Mouse (Mus musculus): ENCODE results near the gene Adam30. TPM values are rescaled to one million over a fixed set of nuclear protein-coding genes. Genes with fewer than 3 reads are reported as not detected.

Adam30 gene
- polyA plus RNA-seq, 1 experiment from 2014 or later: not detected

GRCm38 (mm10) chr3:98147706-98148105 lies 12.7 kb upstream of the Adam30 start:
- Histone ChIP-seq H3K36me3 (peaks cover 57% of the 10 kb centered on the region), H3K4me2 (replicated peaks) (no peak overlapping the region), H3K4me3 (replicated peaks) (no peak overlapping the region), H3K9ac (replicated peaks) (no peak overlapping the region), H3K4me1 (replicated peaks) (no peaks in the 10 kb centered on the region), H3K27ac (no peak overlapping the region), H3K9me3 (no peaks in the 10 kb centered on the region), H3K27me3 (no peaks in the 10 kb centered on the region)
- 91% methylated on average over 14 of the region's 14 CpGs for WGBS
- ATAC-seq: no peak

- ATAC-seq: no peak
- H3K4me1 ChIP-seq (replicated peaks): no peaks in the 10 kb centered on the region
- H3K27ac ChIP-seq: no peak overlapping the region
- WGBS: 95% methylated on average over 11 of the region's 11 CpGs
- H3K4me3 ChIP-seq (replicated peaks): no peak overlapping the region
- H3K36me3 ChIP-seq: peaks cover 42% of the 10 kb centered on the region
- no peaks in the 10 kb centered on the region for H3K27me3 ChIP-seq
- no peak overlapping the region for H3K9ac ChIP-seq (replicated peaks)
- H3K9me3 ChIP-seq: no peaks in the 10 kb centered on the region
- H3K4me2 ChIP-seq (replicated peaks): no peak overlapping the region
These were observed 10.5 kb upstream of the Adam30 start for GRCm38 (mm10) chr3:98149881-98150280.

DNA sequence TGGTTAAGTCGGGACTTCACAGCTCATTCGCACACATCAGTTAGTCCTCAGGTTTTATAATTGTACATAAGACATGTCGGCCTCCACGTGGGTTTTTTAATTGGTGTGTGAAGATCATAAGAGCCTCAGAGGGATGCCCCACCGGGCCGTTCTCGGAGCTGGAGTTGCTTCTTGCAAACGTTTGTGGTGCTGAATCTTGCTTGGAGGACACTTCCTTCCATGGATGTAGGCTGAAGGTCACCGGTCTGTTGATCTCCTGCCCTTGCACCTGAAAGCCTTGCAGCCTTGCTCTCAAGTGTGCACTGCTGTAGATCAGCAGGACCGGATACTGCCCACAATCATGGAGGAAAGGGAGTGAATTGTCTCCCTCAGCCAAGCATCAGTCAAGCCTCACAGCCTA lies 9.4 kb upstream of the Adam30 start:
- H3K27ac ChIP-seq: no peak overlapping the region
- no peak for ATAC-seq
- WGBS: 93% methylated on average over 10 of the region's 10 CpGs

GRCm38 (mm10) chr3:98153460-98153859 lies 7.0 kb upstream of the Adam30 start:
- no peaks in the 10 kb centered on the region for H3K27me3 ChIP-seq
- H3K9ac ChIP-seq (replicated peaks): no peak overlapping the region

More for the DNA sequence above, 9.4 kb upstream of the Adam30 start:
- peaks cover 30% of the 10 kb centered on the region for H3K36me3 ChIP-seq
- no peak overlapping the region for H3K4me3 ChIP-seq (replicated peaks)
- no peaks in the 10 kb centered on the region for H3K9me3 ChIP-seq
- no peak overlapping the region for H3K4me2 ChIP-seq (replicated peaks)
- no peak overlapping the region for H3K9ac ChIP-seq (replicated peaks)
- H3K27me3 ChIP-seq: no peaks in the 10 kb centered on the region
- no peaks in the 10 kb centered on the region for H3K4me1 ChIP-seq (replicated peaks)

DNA sequence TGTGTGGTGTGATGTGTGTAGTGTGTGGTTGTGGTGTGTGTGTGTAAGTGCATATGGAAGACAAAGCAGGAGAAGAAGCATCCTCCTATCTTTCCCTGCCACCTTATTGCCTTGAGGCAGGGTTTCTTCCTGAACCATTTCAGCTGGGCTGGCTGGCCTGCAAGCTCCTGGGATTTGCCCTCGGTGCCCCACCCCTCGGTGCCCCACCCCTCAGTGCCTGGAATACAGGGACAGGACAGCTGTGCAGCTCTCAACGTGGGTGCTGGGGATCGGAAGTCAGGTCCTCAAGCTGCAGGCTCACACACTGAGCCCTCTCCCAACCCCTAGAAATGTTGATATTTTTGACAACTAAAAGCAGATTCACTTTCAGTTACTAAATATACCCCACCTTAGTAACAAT lies 4.3 kb upstream of the Adam30 start:
- ATAC-seq: no peak
- H3K4me3 ChIP-seq (replicated peaks): no peak overlapping the region
- no peaks in the 10 kb centered on the region for H3K9me3 ChIP-seq
- H3K9ac ChIP-seq (replicated peaks): no peak overlapping the region
- H3K27me3 ChIP-seq: no peaks in the 10 kb centered on the region
- no peak overlapping the region for H3K27ac ChIP-seq
- 0 out of 2 replicates have a peak, but pooled peaks cover 3% of the 10 kb centered on the region for H3K4me1 ChIP-seq (replicated peaks)
- no peaks in the 10 kb centered on the region for H3K36me3 ChIP-seq
- WGBS: 50% methylated on average over 4 of the region's 4 CpGs
- H3K4me2 ChIP-seq (replicated peaks): no peak overlapping the region

More at GRCm38 (mm10) chr3:98153460-98153859, 7.0 kb upstream of the Adam30 start:
- Histone ChIP-seq H3K4me1 (replicated peaks) (no peaks in the 10 kb centered on the region), H3K4me2 (replicated peaks) (no peak overlapping the region), H3K36me3 (peaks cover 7% of the 10 kb centered on the region), H3K4me3 (replicated peaks) (no peak overlapping the region), H3K9me3 (no peaks in the 10 kb centered on the region), H3K27ac (no peak overlapping the region)
- no peak for ATAC-seq

DNA sequence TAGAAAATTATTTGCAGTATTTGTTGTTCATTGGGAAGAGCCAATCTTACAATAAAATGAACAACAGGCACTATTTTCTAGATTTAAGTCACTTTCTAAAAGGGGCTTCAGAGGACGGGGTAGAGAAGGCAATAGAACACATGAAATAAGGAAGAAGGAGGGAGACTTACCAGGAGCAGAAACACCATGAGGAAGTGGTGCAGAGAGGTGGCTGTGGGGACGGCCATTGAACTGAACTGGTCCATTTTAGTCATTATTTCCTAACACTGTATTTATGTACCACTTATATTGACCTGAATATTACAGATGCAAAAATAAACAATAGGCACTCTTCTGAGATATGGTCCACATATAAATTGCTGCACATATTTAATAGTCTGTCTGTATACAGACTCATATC lies 3.4 kb upstream of the Adam30 start:
- Histone ChIP-seq H3K9ac (replicated peaks) (no peak overlapping the region), H3K4me2 (replicated peaks) (no peak overlapping the region), H3K36me3 (no peaks in the 10 kb centered on the region), H3K4me3 (replicated peaks) (no peak overlapping the region), H3K9me3 (no peaks in the 10 kb centered on the region), H3K27ac (no peak overlapping the region), H3K27me3 (no peaks in the 10 kb centered on the region), H3K4me1 (replicated peaks) (0 out of 2 replicates have a peak, but pooled peaks cover 3% of the 10 kb centered on the region)
- ATAC-seq: no peak
- 82% methylated on average over 2 of the region's 2 CpGs for WGBS

- no peaks in the 10 kb centered on the region for H3K9me3 ChIP-seq
- H3K4me3 ChIP-seq (replicated peaks): no peak overlapping the region
- no peak for ATAC-seq
- 55% methylated on average over 2 of the region's 2 CpGs for WGBS
- H3K27ac ChIP-seq: no peak overlapping the region
- H3K4me1 ChIP-seq (replicated peaks): 0 out of 2 replicates have a peak, but pooled peaks cover 3% of the 10 kb centered on the region
- H3K27me3 ChIP-seq: no peaks in the 10 kb centered on the region
- H3K4me2 ChIP-seq (replicated peaks): no peak overlapping the region
- no peaks in the 10 kb centered on the region for H3K36me3 ChIP-seq
- no peak overlapping the region for H3K9ac ChIP-seq (replicated peaks)
These were observed 2.8 kb upstream of the Adam30 start for GRCm38 (mm10) chr3:98157585-98157984.

DNA sequence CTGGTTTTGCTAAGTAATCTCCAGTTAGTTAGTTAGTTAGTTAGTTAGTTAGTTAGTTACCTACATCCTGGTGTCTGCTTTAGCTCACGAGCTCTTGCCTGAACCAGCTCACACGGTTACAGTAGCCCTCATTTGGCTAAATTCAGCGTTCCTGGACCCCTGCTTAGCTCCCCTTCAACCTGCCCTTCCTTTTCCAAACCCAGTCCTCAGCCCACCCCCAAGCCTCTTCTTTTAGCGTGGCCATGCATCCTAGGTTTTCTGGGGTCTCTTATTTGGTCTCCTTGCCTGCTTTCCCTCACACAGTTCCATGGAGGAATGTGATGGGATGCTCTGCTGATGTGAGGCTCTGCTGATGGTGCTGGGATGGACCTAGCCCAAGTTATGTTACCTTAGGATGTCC lies 1.8 kb upstream of the Adam30 start:
- no peaks in the 10 kb centered on the region for H3K9me3 ChIP-seq
- H3K36me3 ChIP-seq: no peaks in the 10 kb centered on the region
- ATAC-seq: no peak
- H3K9ac ChIP-seq (replicated peaks): no peak overlapping the region
- 0 out of 2 replicates have a peak, but pooled peaks cover 3% of the 10 kb centered on the region for H3K4me1 ChIP-seq (replicated peaks)
- H3K27ac ChIP-seq: no peak overlapping the region
- H3K27me3 ChIP-seq: no peaks in the 10 kb centered on the region
- no peak overlapping the region for H3K4me3 ChIP-seq (replicated peaks)
- no peak overlapping the region for H3K4me2 ChIP-seq (replicated peaks)
- 80% methylated on average over 4 of the region's 4 CpGs for WGBS

GRCm38 (mm10) chr3:98159289-98159688 lies 1.1 kb upstream of the Adam30 start:
- H3K9ac ChIP-seq (replicated peaks): no peak overlapping the region
- H3K27ac ChIP-seq: no peak overlapping the region
- H3K4me2 ChIP-seq (replicated peaks): no peak overlapping the region
- WGBS: 48% methylated on average over 4 of the region's 4 CpGs
- H3K36me3 ChIP-seq: no peaks in the 10 kb centered on the region
- H3K27me3 ChIP-seq: no peaks in the 10 kb centered on the region
- no peak; the same call in 1 of the 2 replicates for ATAC-seq
- H3K9me3 ChIP-seq: no peaks in the 10 kb centered on the region
- H3K4me3 ChIP-seq (replicated peaks): no peak overlapping the region
- 0 out of 2 replicates have a peak, but pooled peaks cover 3% of the 10 kb centered on the region for H3K4me1 ChIP-seq (replicated peaks)

DNA sequence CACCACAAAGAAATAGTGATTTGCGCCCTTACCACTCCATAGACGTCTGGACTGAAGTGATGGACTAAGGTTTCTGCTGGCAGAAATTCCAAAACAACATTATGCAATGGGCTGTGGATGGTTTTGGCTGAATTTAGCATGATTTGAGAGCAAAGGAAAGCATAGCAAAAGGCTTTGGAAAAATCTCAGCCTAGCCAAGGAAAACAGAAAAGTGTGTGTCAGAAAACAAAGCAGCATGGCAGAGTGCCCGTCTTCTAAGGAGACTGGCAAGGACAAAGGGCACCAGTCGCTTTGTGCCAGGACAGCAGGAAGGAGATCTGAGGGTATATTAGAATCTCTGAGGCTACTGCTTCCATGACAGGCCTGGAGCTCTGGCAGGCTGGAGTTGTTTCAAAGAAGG lies 17.9 kb downstream of the Adam30 start:
- WGBS: 90% methylated on average over 4 of the region's 4 CpGs
- no peak overlapping the region for H3K27ac ChIP-seq

DNA sequence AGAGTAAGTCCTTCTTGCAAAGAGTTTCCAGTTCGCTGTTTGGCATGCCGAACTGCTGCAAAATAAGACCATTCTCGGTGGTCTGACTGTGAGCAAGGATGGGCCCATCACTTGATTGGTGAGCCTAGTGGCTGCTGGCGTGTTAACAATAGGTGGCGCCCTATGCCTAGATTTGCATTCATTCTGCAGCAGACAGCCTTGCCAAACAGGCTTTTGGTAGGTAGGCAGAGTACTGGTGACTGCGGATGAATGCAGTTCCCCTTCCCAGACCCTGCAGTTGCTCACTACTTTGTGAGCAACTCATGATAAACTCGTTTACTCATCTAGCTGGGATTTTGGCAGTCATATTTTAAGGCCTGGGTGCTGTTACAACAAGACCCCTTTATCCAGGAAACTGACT lies 20.4 kb downstream of the Adam30 start:
- H3K9ac ChIP-seq (replicated peaks): no peak overlapping the region
- peaks cover 7% of the 10 kb centered on the region; the same call in 1 of the 2 replicates for H3K4me1 ChIP-seq (replicated peaks)
- ATAC-seq: peak; percentile 9; the same call in 1 of the 2 replicates
- H3K27me3 ChIP-seq: no peaks in the 10 kb centered on the region
- no peaks in the 10 kb centered on the region for H3K36me3 ChIP-seq
- H3K4me3 ChIP-seq (replicated peaks): no peak overlapping the region
- no peaks in the 10 kb centered on the region for H3K9me3 ChIP-seq
- no peak overlapping the region for H3K4me2 ChIP-seq (replicated peaks)
- H3K27ac ChIP-seq: no peak overlapping the region
- WGBS: 21% methylated on average over 7 of the region's 7 CpGs

More for the DNA sequence above, 17.9 kb downstream of the Adam30 start:
- Histone ChIP-seq H3K4me3 (replicated peaks) (no peak overlapping the region), H3K9me3 (no peaks in the 10 kb centered on the region), H3K4me2 (replicated peaks) (no peak overlapping the region), H3K36me3 (no peaks in the 10 kb centered on the region), H3K4me1 (replicated peaks) (no peaks in the 10 kb centered on the region), H3K9ac (replicated peaks) (no peak overlapping the region), H3K27me3 (no peaks in the 10 kb centered on the region)
- no peak for ATAC-seq

GRCm38 (mm10) chr3:98185163-98185714 lies 24.8 kb downstream of the Adam30 start:
- H3K4me1 ChIP-seq (replicated peaks): peaks cover 7% of the 10 kb centered on the region; the same call in 1 of the 2 replicates
- H3K9ac ChIP-seq (replicated peaks): no peak overlapping the region
- WGBS: 48% methylated on average over 10 of the region's 10 CpGs
- H3K4me2 ChIP-seq (replicated peaks): no peak overlapping the region
- H3K27me3 ChIP-seq: no peaks in the 10 kb centered on the region
- H3K9me3 ChIP-seq: no peaks in the 10 kb centered on the region
- peak; percentile 48; the same call in 1 of the 2 replicates for ATAC-seq
- H3K36me3 ChIP-seq: no peaks in the 10 kb centered on the region
- no peak overlapping the region for H3K27ac ChIP-seq
- no peak overlapping the region for H3K4me3 ChIP-seq (replicated peaks)

GRCm38 (mm10) chr3:98187777-98188176 lies 27.3 kb downstream of the Adam30 start:
- Histone ChIP-seq H3K4me1 (replicated peaks) (peaks cover 7% of the 10 kb centered on the region; the same call in 1 of the 2 replicates), H3K27me3 (no peaks in the 10 kb centered on the region), H3K4me2 (replicated peaks) (no peak overlapping the region), H3K9me3 (no peaks in the 10 kb centered on the region), H3K4me3 (replicated peaks) (no peak overlapping the region), H3K27ac (no peak overlapping the region), H3K36me3 (no peaks in the 10 kb centered on the region), H3K9ac (replicated peaks) (no peak overlapping the region)
- WGBS: 91% methylated on average over 3 of the region's 3 CpGs
- no peak for ATAC-seq

Measured in midbrain, embryonic 13.5 days (tissue).